Mouse (Mus musculus): Measurements from ENCODE around the gene Gimap1. TPM values are rescaled to one million over a fixed set of nuclear protein-coding genes. Genes with fewer than 3 reads are reported as not detected.

Gimap1 gene
- polyA plus RNA-seq (2012; ENCODE audit: low replicate concordance) = 14.6 and 21.6 TPM in 2 replicates

DNA sequence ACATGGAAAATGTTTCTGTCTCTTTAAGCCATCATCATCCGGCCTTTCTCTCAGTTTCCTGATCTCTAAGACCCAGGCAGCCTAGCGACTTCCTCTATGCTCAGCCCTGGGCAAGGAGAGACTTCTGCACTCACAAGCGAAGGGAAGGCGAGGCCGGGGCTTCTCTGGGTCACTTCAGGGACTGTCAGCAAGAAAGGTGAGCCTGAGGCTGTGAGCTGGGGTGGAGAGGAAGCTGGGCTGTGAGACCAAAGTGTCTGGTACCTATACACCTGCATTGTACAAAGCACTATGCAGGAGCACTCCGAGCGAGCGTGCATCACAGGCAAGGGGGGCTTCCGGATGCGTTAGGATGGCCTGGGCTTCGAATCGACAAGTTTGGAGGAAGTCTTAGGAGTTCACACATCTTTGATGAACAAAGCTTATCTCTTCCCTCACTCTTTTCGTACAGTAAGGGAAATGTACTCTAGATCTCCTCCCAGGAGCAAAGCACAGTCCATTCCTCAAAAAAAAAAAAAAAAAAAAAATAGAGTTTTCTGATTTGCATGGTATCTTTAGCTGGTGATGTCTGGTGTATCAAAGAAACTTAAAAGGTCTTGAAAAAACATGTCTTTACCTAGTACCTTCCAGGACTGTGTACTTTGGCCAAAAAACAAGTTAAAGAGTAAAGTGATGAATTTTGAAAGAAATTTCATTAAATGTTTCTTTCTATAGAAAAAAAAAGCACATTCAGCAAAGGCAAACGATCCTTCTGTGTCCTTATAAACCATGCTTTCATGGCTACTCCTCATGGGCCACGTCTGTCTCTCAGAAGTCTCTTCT, at the start of gene Gimap1:
Gene Gimap1, plus strand, starts transcription at position 94 of the 819 bp plus-strand sequence.

DNA sequence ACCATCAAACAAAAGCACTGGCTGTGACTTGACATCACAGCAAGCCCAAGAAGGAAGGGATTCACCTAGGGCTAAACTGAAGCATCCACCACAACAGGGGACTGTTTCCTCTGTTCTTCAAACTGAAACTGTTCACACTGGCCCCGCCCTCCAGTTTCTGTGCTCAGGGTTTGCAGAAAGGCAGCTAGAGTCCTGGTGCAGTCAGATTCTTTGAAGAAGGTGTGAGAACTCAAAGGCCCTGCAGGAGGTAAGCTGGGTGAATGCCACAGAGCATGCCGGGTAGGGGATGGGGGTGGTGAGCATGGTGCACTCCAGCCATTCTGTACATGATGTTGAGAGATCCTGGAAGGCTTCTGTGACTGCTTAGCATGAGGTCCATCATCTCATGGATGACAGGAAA, 20.4 kb upstream of the Gimap1 start, which contains the start of the genes Gm28053 and Gimap7:
Gene Gm28053, plus strand, starts transcription at position 153 of the 400 bp plus-strand sequence.
Gene Gimap7, plus strand, starts transcription at position 167 of the 400 bp plus-strand sequence.

GRCm38 (mm10) chr6:48745959-48746889, 7.4 kb downstream of the Gimap1 start, which contains the start of gene Gimap5:
Gimap5 (plus strand) TSS chr6:48746197.

DNA sequence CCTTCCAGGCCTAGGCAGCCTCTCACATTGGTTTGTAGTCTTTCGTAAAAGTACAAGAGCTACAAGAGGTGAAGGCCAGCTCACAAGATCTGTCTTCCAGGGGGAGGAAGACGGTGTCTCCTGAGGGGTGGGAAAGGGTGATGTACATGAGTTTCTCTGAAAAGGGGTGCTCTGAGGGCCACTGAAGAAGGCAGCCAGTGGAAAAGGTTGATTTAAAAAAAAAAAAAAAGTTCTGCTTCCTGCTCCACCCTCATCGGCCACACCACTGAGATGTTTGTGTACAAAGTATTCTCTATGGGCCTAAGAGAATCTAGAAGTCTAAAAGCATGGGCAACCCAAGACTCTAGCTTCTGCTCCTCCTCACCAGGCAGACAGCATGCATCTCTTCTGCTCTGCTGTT, 31.8 kb downstream of the Gimap1 start, which contains the start of gene Gimap3:
Gene Gimap3, minus strand, starts transcription at position 156 of the 400 bp plus-strand sequence.

Other genes starting within 250 kb of the Gimap1 start
- 0.25 and 3.8 TPM in 2 replicates for gene Atp6v0e2, start 201.4 kb upstream of the Gimap1 start, polyA plus RNA-seq (2012; ENCODE audit: low replicate concordance)
- 9.1 and 11.2 TPM in 2 replicates for gene Lrrc61, start 184.3 kb upstream of the Gimap1 start, polyA plus RNA-seq (2012; ENCODE audit: low replicate concordance)
- 1.4 TPM in 1 of 2 replicates, not detected in the other for gene Rarres2, start 166.3 kb upstream of the Gimap1 start, polyA plus RNA-seq (2012; ENCODE audit: low replicate concordance)
- gene Gm45021, start 149.4 kb upstream of the Gimap1 start, polyA plus RNA-seq (2012; ENCODE audit: low replicate concordance) = not detected in 2 replicates
- gene Repin1, start 145.2 kb upstream of the Gimap1 start, polyA plus RNA-seq (2012; ENCODE audit: low replicate concordance) = 10.0 TPM in 2 replicates
- 1.0 TPM in 1 of 2 replicates, not detected in the other for gene Gm44965, start 145.1 kb upstream of the Gimap1 start, polyA plus RNA-seq (2012; ENCODE audit: low replicate concordance)
- 1.2 and 1.5 TPM in 2 replicates for gene Zfp775, start 137.0 kb upstream of the Gimap1 start, polyA plus RNA-seq (2012; ENCODE audit: low replicate concordance)
- 0.20 and 0.59 TPM in 2 replicates for gene AI854703, start 112.3 kb upstream of the Gimap1 start, polyA plus RNA-seq (2012; ENCODE audit: low replicate concordance)
- 3.2 and 4.2 TPM in 2 replicates for gene Gimap8, start 91.8 kb upstream of the Gimap1 start, polyA plus RNA-seq (2012; ENCODE audit: low replicate concordance)
- gene Gimap9, start 62.9 kb upstream of the Gimap1 start, polyA plus RNA-seq (2012; ENCODE audit: low replicate concordance) = 0.52 TPM in 1 of 2 replicates, not detected in the other
- gene Gimap4, start 54.5 kb upstream of the Gimap1 start, polyA plus RNA-seq (2012; ENCODE audit: low replicate concordance) = 1.3 and 5.0 TPM in 2 replicates
- gene Gimap6, start 30.8 kb upstream of the Gimap1 start, polyA plus RNA-seq (2012; ENCODE audit: low replicate concordance) = 4.5 and 8.3 TPM in 2 replicates
- not detected in 2 replicates for gene Gm28053, start 20.4 kb upstream of the Gimap1 start, polyA plus RNA-seq (2012; ENCODE audit: low replicate concordance)
- 0.37 and 2.0 TPM in 2 replicates for gene Gimap7, start 20.4 kb upstream of the Gimap1 start, polyA plus RNA-seq (2012; ENCODE audit: low replicate concordance)
- gene Gimap5, start 7.1 kb downstream of the Gimap1 start, polyA plus RNA-seq (2012; ENCODE audit: low replicate concordance) = 4.7 and 19.6 TPM in 2 replicates
- gene Gimap3, start 31.8 kb downstream of the Gimap1 start, polyA plus RNA-seq (2012; ENCODE audit: low replicate concordance) = 24.2 and 84.0 TPM in 2 replicates
- gene Tmem176a, start 101.9 kb downstream of the Gimap1 start, polyA plus RNA-seq (2012; ENCODE audit: low replicate concordance) = 6.4 and 44.5 TPM in 2 replicates
- gene Tmem176b, start 102.4 kb downstream of the Gimap1 start, polyA plus RNA-seq (2012; ENCODE audit: low replicate concordance) = 2.3 and 12.0 TPM in 2 replicates
- not detected in 2 replicates for gene Aoc1, start 133.8 kb downstream of the Gimap1 start, polyA plus RNA-seq (2012; ENCODE audit: low replicate concordance)
- gene 1600015I10Rik, start 190.8 kb downstream of the Gimap1 start, polyA plus RNA-seq (2012; ENCODE audit: low replicate concordance) = not detected in 2 replicates
- gene Doxl2, start 235.9 kb downstream of the Gimap1 start, polyA plus RNA-seq (2012; ENCODE audit: low replicate concordance) = not detected in 2 replicates
- not detected in 2 replicates for gene Svs1, start 247.8 kb downstream of the Gimap1 start, polyA plus RNA-seq (2012; ENCODE audit: low replicate concordance)

Data from leukemia stem cell, adult 10-12 weeks (primary cell).